Mouse (Mus musculus) bone marrow macrophage, adult 2 months (primary cell): ENCODE data around the gene Ugt1a10. TPM values are rescaled to one million over a fixed set of nuclear protein-coding genes. Genes with fewer than 3 reads are reported as not detected.

Experiments used
- H3K27ac ChIP-seq: 2 replicates; pipeline ENCODE4 v1.5.1; 2012; ENCODE audit warnings: low read depth, low read length; ENCODE audit not compliant: insufficient read depth
- H3K4me1 ChIP-seq: 2 replicates; pipeline ENCODE4 v1.6.1; 2012; ENCODE audit warnings: low read length; ENCODE audit not compliant: control insufficient read depth, insufficient read depth
- H3K4me3 ChIP-seq: 2 replicates; pipeline ENCODE4 v1.5.1; 2012; ENCODE audit warnings: mild to moderate bottlenecking, low read length, moderate library complexity; ENCODE audit not compliant: insufficient read depth
- CTCF ChIP-seq: IDR thresholded peaks from 2 replicates; pipeline ENCODE4 v1.5.1; 2012; ENCODE audit warnings: low read depth, mild to moderate bottlenecking, low read length, moderate library complexity
- POLR2A ChIP-seq: IDR thresholded peaks from 2 replicates; pipeline ENCODE4 v1.6.1; 2012; ENCODE audit warnings: mild to moderate bottlenecking, low read depth, low read length, borderline replicate concordance
- polyA plus RNA-seq: library from polyadenylated mRNA; stranded (reverse); fragments of >200 nt; gene quantifications from 2 replicates; pipeline ENCODE4 v1.2.4, GENCODE M21; 2012; ENCODE audit not compliant: missing spikeins, insufficient read depth, insufficient read length

Gene Ugt1a10
- polyA plus RNA-seq, 1 experiment = not detected

DNA sequence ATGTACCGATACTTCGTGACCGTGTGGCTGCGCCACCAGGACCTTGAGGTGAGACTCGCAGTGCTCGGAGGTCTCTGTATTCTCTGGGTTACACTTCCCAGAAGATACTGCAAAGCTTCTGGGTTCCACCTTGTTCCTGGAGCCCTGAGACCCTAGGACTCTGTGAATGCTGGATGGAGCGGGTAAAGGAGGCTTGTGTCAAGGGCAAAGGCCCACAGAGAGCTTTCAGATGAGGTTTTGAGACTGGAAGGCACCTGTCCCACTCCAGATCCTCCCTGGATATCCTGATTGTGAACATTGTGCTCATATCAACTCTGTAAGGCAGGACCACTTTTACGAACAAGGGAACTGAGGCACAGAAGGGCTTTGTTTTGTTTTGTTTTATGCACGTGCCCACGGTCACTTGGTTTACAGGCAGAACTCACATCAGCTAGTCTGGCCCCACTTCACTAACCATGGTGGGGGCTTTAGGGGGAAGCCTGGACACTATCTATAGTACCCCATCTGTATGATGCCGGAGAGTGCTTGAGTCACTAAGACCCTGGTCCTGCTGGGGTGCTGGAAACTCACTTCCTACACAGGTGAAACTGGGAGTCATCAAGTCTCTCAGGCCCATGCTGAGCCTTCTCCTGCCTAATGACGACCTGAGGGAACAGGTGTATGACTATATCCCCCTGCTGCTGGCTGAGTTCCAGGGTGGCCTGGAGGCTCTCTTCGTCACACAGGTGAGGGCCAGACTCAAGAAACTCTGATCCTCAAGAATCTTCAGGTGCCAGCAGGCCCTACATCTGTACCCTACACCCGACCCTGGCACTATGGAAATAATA, 178.4 kb downstream of the Ugt1a10 start:
- Histone ChIP-seq H3K27ac (no peak overlapping the region), H3K4me3 (no peak overlapping the region), H3K4me1 (no peaks in the 10 kb centered on the region)
- TF ChIP-seq CTCF (no peak), POLR2A (no peak)

DNA sequence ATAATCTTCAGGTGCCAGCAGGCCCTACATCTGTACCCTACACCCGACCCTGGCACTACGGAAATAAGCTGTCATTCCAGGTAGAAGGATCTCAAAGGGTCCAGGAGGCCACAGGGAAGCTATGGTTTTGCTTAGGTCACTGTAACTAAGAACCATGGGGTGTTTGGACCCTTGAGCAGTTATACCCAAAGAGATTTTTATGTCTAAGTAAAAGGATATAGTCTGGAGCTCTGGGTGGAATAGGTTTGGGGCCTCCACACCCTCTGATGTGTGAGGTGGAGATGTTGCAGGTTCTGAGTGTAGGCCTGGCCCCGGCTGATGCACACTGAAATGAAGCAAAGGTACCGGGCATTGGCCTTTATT, 179.0 kb downstream of the Ugt1a10 start:
- no peak overlapping the region for H3K27ac ChIP-seq
- TF ChIP-seq POLR2A (no peak), CTCF (no peak)
- no peak overlapping the region for H3K4me3 ChIP-seq
- no peaks in the 10 kb centered on the region for H3K4me1 ChIP-seq

DNA sequence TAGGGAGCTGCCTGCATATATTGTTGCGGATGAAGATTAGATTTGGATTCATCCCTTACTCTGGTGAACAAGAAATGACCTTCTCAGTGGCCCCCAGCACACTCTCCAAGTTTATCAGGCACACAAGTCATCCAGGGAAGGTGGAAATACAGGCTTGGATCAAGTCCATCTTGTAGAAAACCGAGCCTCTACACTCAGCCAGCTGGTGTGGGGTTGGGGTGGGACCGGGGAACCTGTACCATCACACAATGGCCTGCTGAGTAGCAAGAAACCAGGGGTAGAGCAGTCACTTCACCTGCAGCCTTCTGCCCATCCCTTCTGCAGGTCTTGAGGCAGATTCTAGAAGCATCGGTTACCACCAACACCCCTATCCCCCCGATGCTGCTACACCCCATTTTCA, 179.5 kb downstream of the Ugt1a10 start:
- Histone ChIP-seq H3K4me3 (no peak overlapping the region), H3K4me1 (no peaks in the 10 kb centered on the region), H3K27ac (no peak overlapping the region)
- no peak for TF ChIP-seq CTCF
- no peak for TF ChIP-seq POLR2A

- Histone ChIP-seq H3K4me3 (no peak overlapping the region), H3K4me1 (no peaks in the 10 kb centered on the region), H3K27ac (no peak overlapping the region)
- TF ChIP-seq POLR2A (no peak), CTCF (no peak)
These were observed 180.1 kb downstream of the Ugt1a10 start for GRCm38 (mm10) chr1:88235046-88235893.

DNA sequence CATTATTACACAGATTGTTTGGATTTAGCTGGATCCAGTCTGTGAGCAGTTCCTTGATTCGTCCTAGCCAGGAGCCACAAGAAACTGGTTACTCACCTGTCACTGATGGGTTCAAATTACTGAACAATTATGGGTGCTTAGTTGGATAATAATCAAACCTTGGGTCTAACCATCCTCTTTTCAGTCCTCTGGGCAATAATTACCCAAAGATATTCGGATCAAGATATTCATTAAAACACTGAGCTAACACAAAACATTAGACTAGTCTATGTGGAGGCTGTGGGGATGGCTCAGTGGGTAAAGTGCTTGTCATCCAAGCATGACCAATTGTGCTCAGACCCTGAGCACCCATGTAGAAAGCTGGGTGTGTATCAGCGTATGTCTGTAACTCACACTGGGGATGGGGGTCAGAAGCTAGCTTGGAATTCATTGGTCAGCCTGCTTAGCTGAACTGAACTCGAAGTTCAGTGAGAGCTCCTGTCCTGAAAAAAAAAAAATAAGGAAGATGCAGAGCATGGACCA, 180.8 kb downstream of the Ugt1a10 start:
- TF ChIP-seq CTCF (no peak), POLR2A (no peak)
- Histone ChIP-seq H3K27ac (no peak overlapping the region), H3K4me3 (no peak overlapping the region)

GRCm38 (mm10) chr1:88237311-88237710, 182.1 kb downstream of the Ugt1a10 start:
- Histone ChIP-seq H3K27ac (no peak overlapping the region), H3K4me3 (no peak overlapping the region), H3K4me1 (no peaks in the 10 kb centered on the region)
- TF ChIP-seq CTCF (no peak), POLR2A (no peak)

More for the DNA sequence above, 180.8 kb downstream of the Ugt1a10 start:
- H3K4me1 ChIP-seq = no peaks in the 10 kb centered on the region

DNA sequence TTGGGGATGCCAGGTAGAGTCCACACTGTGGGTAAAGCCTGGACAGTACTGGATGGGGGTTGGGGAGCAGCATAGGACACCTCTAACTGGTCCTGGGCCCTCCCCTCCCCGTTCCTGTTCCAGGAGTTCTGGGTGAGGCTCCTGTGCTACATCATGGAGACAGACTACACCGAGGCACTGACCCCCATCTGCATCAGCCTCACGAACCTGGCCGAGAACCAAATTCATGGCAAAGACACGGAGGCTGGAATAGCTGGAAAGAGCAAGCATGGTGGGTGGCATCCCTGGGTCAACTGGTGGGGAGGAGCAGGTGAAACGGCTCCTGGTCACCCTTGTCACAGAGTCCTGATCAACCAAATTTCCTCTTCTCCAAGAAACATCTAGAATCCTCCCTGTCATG, 183.6 kb downstream of the Ugt1a10 start:
- Histone ChIP-seq H3K4me3 (no peak overlapping the region), H3K4me1 (no peaks in the 10 kb centered on the region), H3K27ac (no peak overlapping the region)
- TF ChIP-seq POLR2A (no peak), CTCF (no peak)

DNA sequence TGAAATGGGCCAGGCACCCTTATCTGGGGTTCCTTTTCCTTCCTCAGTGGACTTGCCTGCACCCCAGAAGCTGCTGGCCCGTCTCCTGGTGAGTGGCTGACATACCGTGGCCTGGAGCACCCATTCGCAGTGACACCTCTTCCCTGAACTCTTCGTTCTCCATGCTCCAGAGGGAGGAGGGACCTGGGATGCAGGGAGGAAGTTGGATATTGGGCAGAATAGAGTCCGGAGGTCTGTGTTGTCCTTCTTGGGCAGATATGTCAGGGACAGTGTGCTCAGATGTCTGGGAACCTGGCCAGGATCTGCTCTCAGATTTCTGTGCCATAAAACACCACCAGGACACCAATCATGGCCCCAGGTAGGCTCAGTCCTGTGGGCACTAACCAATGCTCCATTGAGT, 184.9 kb downstream of the Ugt1a10 start:
- H3K4me3 ChIP-seq = no peak overlapping the region
- H3K27ac ChIP-seq = no peak overlapping the region
- no peaks in the 10 kb centered on the region for H3K4me1 ChIP-seq
- TF ChIP-seq CTCF (no peak), POLR2A (no peak)

DNA sequence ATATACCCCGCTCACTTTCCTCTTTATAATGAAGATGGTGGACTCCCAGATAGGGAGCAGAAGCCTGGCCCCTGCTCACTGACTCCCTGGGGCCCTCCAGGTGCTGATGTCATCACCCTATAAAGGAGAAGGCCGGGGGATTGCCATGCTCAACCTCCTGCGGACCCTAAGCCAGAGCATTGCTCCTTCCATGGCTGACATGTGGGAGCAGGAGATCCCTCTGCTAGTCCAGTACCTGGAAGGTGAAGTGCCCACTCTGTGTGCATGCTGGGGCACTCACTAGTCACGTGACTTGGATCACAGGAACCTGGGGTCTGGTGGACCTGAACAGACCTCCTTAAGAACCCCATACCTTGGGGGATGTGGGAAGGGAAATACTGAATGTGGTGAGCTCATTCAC, 185.4 kb downstream of the Ugt1a10 start:
- H3K27ac ChIP-seq = no peak overlapping the region
- no peaks in the 10 kb centered on the region for H3K4me1 ChIP-seq
- TF ChIP-seq POLR2A = no peak
- TF ChIP-seq CTCF = no peak
- no peak overlapping the region for H3K4me3 ChIP-seq

DNA sequence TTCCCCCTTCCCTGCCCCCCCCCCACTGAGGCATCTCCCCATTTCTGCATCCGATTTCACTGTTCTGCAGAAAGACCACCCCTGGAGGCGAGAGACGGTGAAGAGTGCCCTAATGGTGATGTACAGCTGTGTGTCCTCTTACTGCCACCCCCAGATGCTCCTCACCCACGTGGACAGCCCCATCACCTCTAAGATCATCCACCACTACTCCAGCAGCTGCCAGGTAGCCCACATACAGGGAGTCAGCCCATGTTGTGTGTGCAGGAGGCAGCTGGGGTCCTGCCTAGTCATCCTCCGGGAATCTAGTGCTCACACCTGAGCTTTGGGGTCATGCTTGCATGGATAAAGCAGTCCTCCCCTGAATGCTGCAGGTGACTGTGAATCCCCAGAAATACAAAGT, 188.7 kb downstream of the Ugt1a10 start:
- H3K4me1 ChIP-seq = no peaks in the 10 kb centered on the region
- TF ChIP-seq CTCF = no peak
- no peak for TF ChIP-seq POLR2A
- no peak overlapping the region for H3K4me3 ChIP-seq
- H3K27ac ChIP-seq = no peak overlapping the region
